Mouse (Mus musculus) heart, postnatal 0 days (tissue): Measurements from ENCODE around the gene Tmem94. TPM values are rescaled to one million over a fixed set of nuclear protein-coding genes. Genes with fewer than 3 reads are reported as not detected.
"Not testable (repeated sequence)": the region's sequence is repeated elsewhere in the genome, so short reads cannot be mapped to it uniquely, and the experiment has no call there.

ENCODE experiments used
- ATAC-seq: fragments of 200-750 bp; cut with Nextera tagmentation; 2 replicates; pipeline ENCODE4 v1.8.0; 2017; ENCODE audit warnings: low read depth, moderate number of reproducible peaks, moderate library complexity; ENCODE audit not compliant: insufficient read depth
- DNase-seq: peaks from one replicate; pipeline ENCODE4 v3.0.0-alpha.2; 2016; ENCODE audit warnings: low spot score
- H3K27ac ChIP-seq: fragments of 300-500 bp; sonication (generic); 2 replicates; pipeline ENCODE4 v1.5.1; 2014; ENCODE audit warnings: low read depth, mild to moderate bottlenecking
- H3K27me3 ChIP-seq: fragments of 300-500 bp; sonication (generic); 2 replicates; pipeline ENCODE4 v1.6.1; 2014; ENCODE audit warnings: low read length, mixed read lengths; ENCODE audit not compliant: control insufficient read depth, insufficient read depth
- H3K36me3 ChIP-seq: fragments of 300-500 bp; sonication (generic); replicated peaks from 2 replicates; pipeline ENCODE4 v1.6.1; 2014; ENCODE audit warnings: low read length, mixed read lengths; ENCODE audit not compliant: control insufficient read depth, insufficient read depth
- H3K4me1 ChIP-seq: fragments of 300-500 bp; sonication (generic); 2 replicates; pipeline ENCODE4 v1.6.1; 2014; ENCODE audit warnings: antibody characterized with exemption; ENCODE audit not compliant: control insufficient read depth, insufficient read depth
- H3K4me2 ChIP-seq: fragments of 300-500 bp; sonication (generic); 2 replicates; pipeline ENCODE4 v1.6.1; 2014; ENCODE audit warnings: low read depth, mild to moderate bottlenecking, low read length, moderate library complexity
- H3K4me3 ChIP-seq: fragments of 300-500 bp; sonication (generic); 2 replicates; pipeline ENCODE4 v1.5.1; 2014; ENCODE audit warnings: low read depth, low read length
- H3K9ac ChIP-seq: fragments of 300-500 bp; sonication (generic); replicated peaks from 2 replicates; pipeline ENCODE4 v1.6.1; 2014; ENCODE audit warnings: low read depth, low read length, mixed read lengths
- H3K9me3 ChIP-seq: fragments of 300-500 bp; sonication (generic); replicated peaks from 2 replicates; pipeline ENCODE4 v1.6.1; 2016; ENCODE audit warnings: low read length; ENCODE audit not compliant: control insufficient read depth
- CTCF ChIP-seq: IDR thresholded peaks from 2 replicates; pipeline ENCODE4 v1.5.1; 2016; ENCODE audit warnings: antibody characterized with exemption, control low read depth, low read depth
- EP300 ChIP-seq: IDR thresholded peaks from 2 replicates; pipeline ENCODE4 v1.6.1; 2016; ENCODE audit warnings: antibody characterized with exemption, low read depth
- WGBS: fragments of 180-500 bp; shearing (Covaris S2); extraction: QIAGEN DNeasy Blood & Tissue Kit; methylation state at CpG from one replicate; pipeline ENCODE4 v1.1.7; 2014; 5-methylcytosine and 5-hydroxymethylcytosine counted together
- polyA plus RNA-seq: library from polyadenylated mRNA; unstranded; fragments of >200 nt; fragmentation: Nextera tagmentation; extraction: Ambion mirVana; gene quantifications from 2 replicates; pipeline ENCODE4 v1.2.1, GENCODE M21; 2015
- total RNA-seq: library from RNA; depleted of rRNA; stranded (reverse); fragments of >200 nt; gene quantifications from 2 replicates; pipeline ENCODE4 v1.2.3, GENCODE M21; 2014; ENCODE audit warnings: low replicate concordance

The Tmem94 gene
- total and polyA plus RNA-seq, 2 experiments from 2014 or later, result 34.0 to 65.0 TPM

DNA sequence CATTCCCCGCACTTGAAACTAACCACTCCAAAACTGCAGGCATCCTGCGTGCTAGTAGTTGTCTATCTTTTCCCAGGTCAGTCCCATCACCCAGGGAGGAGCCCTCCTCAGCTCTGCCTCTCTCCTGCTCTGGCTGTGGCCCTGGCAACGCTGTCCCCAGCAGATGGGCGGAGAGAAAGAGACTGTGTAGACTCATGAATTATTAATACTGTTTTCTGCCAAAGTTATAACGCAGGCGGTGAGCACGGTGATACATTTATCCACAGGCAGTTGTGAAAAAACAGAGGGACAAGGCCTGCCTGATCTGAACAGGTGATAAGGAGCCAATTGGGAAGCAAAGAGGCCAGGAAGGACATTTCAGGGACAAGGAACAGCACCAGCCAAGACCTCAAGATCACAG is 12.6 kb upstream of the Tmem94 start:
- DNase-seq, result no peak
- no peak overlapping the region for H3K9ac ChIP-seq
- no peaks in the 10 kb centered on the region for H3K4me1 ChIP-seq
- H3K9me3 ChIP-seq, result no peaks in the 10 kb centered on the region
- no peak overlapping the region for H3K27ac ChIP-seq
- no peak overlapping the region for H3K4me2 ChIP-seq
- H3K4me3 ChIP-seq, result no peak overlapping the region
- H3K27me3 ChIP-seq, result no peaks in the 10 kb centered on the region
- TF ChIP-seq CTCF (no peak), EP300 (no peak)
- H3K36me3 ChIP-seq, result no peaks in the 10 kb centered on the region
- ATAC-seq, result no peak
- WGBS, result 70% methylated on average over 7 of the region's 7 CpGs

DNA sequence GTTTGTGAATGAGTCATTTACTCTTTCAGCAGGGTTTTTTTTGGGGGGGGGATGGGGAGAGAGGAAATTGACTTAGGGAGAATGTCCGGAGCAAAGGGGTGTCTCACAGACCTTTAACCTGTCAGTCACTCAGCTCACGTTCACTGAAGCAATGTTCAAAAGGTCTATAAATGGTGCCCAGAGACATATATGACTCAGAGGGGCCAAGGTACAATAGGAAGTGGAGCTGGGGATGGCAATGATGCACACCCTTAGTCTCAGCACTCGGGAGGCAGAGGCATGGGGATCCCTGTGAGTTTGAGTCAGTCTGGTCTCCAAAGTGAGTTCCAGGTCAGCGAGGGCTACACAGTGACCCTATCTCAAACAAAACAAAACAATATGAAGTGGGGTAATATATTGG is 11.7 kb upstream of the Tmem94 start:
- Histone ChIP-seq H3K4me2 (no peak overlapping the region), H3K9ac (no peak overlapping the region), H3K36me3 (no peaks in the 10 kb centered on the region), H3K9me3 (no peaks in the 10 kb centered on the region), H3K27me3 (no peaks in the 10 kb centered on the region), H3K27ac (no peak overlapping the region), H3K4me1 (no peaks in the 10 kb centered on the region), H3K4me3 (no peak overlapping the region)
- no peak for DNase-seq
- 64% methylated on average over 4 of the region's 4 CpGs for WGBS
- no peak for TF ChIP-seq EP300
- no peak for TF ChIP-seq CTCF
- no peak for ATAC-seq

DNA sequence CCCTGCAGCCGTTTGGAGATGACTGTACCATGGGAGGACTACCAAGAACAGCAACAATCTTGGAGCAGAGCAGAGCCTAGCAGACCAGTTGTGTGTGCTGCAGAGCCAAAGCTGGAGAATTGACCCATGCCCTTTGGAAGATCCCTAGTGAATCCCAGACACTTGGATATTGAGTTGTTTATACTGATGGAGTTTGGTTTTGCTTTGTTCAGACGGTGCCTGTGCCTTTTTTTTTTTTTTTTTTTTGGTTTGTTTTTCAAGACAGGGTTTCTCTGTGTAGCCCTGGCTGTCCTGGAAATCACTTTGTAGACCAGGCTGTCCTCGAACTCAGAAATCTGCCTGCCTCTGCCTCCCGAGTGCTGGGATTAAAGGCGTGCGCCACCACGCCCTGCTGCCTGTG is 3.1 kb upstream of the Tmem94 start:
- H3K9ac ChIP-seq, H3K27me3 ChIP-seq, H3K9me3 ChIP-seq, H3K4me2 ChIP-seq, H3K4me1 ChIP-seq, H3K27ac ChIP-seq, ATAC-seq, H3K4me3 ChIP-seq, H3K36me3 ChIP-seq, DNase-seq: not testable (repeated sequence)
- 90% methylated on average over 7 of the region's 7 CpGs for WGBS

DNA sequence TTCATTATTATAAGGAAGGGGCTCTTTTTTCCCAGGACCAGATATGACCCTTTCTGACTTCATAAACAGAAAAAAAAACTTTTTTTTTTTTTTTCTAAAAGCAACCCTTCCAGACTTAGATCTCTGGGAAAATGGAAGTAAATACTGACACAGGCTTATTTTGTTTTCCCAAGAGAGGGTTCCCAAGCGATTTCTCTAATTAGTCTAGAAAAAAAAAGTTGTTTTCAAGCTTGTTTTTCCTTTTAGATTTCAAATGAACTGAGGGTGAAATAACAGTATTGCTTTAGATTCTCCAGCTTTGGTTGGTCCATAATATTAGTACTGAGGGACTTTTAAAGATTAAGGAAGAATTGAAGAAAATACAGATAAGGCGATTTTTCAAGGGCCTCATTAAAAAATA is 535 bp upstream of the Tmem94 start:
- Histone ChIP-seq H3K27me3 (no peaks in the 10 kb centered on the region), H3K9ac (0 out of 2 replicates have a peak overlapping the region, but pooled peaks have one; percentile 91), H3K36me3 (no peaks in the 10 kb centered on the region), H3K27ac (peak overlapping the region; percentile 98), H3K4me2 (peak overlapping the region; percentile 81), H3K4me3 (peak overlapping the region; percentile 86), H3K9me3 (no peaks in the 10 kb centered on the region), H3K4me1 (peaks cover 21% of the 10 kb centered on the region)
- ATAC-seq, result no peak
- no peak for DNase-seq
- WGBS, result 24% methylated on average over 2 of the region's 2 CpGs
- no peak for TF ChIP-seq CTCF
- no peak for TF ChIP-seq EP300

DNA sequence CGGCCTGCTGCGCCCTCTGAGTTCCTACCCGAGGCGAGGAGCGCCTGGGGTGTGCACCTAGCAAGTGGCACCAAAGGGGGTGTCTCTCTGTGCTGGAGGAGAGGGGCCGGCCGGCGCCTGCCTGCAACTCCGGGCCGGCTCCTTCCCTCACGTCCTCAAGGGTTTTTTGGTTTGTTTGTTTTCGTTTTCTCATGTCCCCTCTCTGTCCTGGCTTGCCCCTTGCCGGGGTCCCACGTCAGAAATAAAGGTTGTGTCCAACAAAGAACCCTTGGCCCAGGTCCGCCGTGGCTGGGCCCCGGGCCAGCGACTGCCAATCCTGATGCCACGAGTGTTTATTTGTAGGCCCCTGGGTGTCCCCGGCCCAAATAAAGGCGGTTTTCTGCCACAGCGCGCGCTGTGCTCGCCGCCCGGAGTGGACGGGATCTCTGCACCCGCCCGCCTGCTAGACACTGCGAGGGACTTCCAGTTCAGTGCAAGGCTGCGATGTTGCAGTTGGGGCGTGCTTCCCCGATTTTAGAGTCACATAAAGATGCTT is 441 bp downstream of the Tmem94 start:
- H3K4me3 ChIP-seq, result peak overlapping the region; percentile 86
- no peak for TF ChIP-seq CTCF
- TF ChIP-seq EP300, result no peak
- ATAC-seq (peak; percentile 59), DNase-seq (peak; percentile 58)
- peak overlapping the region; percentile 98 for H3K27ac ChIP-seq
- H3K4me1 ChIP-seq, result peaks cover 31% of the 10 kb centered on the region
- H3K4me2 ChIP-seq, result peak overlapping the region; percentile 81
- WGBS, result under 1% methylated on average over 34 of the region's 34 CpGs
- no peaks in the 10 kb centered on the region for H3K27me3 ChIP-seq
- no peaks in the 10 kb centered on the region for H3K9me3 ChIP-seq
- H3K36me3 ChIP-seq, result no peaks in the 10 kb centered on the region
- peak overlapping the region; percentile 91 for H3K9ac ChIP-seq

DNA sequence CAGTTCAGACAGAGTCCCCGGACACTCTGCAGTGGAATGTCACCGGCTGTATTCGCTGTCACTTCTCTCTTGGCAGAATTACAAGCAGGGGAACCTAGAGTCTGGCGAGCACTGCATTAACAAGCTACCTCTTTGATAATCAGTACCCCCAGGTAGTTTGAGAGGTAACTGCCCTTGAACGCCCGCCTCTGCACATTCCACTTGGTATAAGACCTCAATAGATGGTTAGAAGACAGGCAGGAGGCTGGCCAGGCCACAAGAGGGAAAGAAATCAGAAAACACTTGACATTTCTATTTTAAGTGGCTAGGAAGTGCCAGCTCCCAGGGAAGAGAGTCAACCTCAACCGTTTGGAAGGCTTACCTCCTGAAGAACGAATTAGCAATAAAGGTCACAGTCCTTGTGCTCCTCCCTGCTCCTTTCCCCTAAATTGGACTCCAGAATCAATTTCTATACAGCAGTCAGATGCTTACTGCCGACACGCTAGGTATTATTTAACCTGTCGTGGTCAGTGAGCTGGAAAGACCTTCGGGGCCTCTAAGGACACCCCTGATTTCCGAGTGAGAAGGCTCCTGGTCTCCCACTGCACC is 1.2 kb downstream of the Tmem94 start:
- TF ChIP-seq EP300, result no peak
- Histone ChIP-seq H3K4me2 (peak overlapping the region; percentile 81), H3K27ac (peak overlapping the region; percentile 98), H3K9ac (peak overlapping the region; percentile 91), H3K36me3 (no peaks in the 10 kb centered on the region), H3K27me3 (no peaks in the 10 kb centered on the region), H3K4me1 (peaks cover 31% of the 10 kb centered on the region), H3K4me3 (peak overlapping the region; percentile 86), H3K9me3 (no peaks in the 10 kb centered on the region)
- peak; percentile 80 for DNase-seq
- ATAC-seq, result peak; percentile 21; the same call in 1 of the 2 replicates
- 18% methylated on average over 13 of the region's 13 CpGs for WGBS
